Mouse (Mus musculus) ovary, postnatal 10 days (tissue): Measurements from ENCODE around the gene Lmtk3.
A peak's percentile ranks its signal among the peaks of the same experiment; 100 is the strongest.

Experiments used
- DNase-seq: peaks from one replicate; pipeline ENCODE4 v3.0.0; 2022; ENCODE audit warnings: low spot score

Gene Lmtk3

DNA sequence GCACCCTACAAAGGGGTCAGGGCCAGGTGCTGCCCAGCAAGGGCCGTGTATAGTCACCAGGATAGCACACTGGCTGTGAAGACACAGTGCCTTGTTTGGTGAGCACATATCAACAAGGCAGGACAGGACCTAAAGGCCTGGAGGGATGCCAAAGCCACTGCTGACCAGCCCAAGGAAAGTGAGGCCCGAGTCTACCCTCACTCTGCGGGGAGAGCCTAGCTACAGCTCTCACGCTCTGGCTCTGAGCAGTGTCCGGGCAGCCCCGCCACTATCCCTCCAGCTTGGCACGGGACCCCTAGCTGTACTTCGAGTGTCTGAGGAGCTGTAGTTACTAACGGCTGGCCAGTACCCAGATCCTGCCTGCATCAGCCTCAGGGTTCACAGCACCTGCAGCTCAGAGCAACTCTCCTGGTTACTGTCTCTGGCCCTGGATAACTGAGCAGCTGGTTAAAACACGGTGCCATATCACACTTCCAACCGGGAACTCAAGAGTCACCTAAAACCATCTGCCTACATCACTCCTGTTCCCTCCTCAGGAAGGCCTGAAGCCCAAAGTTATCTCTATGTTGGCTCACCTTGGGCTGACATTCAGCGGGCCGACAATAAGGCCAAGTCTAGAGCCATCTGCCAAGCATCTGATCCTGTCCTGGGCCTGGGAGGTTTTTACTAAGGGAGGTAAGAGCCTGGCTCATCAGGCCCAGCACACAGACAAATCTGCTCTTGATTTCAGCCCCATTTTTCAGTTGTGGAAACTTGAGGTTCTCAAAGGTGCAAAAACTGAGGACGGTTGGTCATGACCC, 25.9 kb downstream of the Lmtk3 start:
- DNase-seq = no peak

- DNase-seq = no peak
Measured at GRCm38 (mm10) chr7:45812921-45813320, 29.4 kb downstream of the Lmtk3 start.

DNA sequence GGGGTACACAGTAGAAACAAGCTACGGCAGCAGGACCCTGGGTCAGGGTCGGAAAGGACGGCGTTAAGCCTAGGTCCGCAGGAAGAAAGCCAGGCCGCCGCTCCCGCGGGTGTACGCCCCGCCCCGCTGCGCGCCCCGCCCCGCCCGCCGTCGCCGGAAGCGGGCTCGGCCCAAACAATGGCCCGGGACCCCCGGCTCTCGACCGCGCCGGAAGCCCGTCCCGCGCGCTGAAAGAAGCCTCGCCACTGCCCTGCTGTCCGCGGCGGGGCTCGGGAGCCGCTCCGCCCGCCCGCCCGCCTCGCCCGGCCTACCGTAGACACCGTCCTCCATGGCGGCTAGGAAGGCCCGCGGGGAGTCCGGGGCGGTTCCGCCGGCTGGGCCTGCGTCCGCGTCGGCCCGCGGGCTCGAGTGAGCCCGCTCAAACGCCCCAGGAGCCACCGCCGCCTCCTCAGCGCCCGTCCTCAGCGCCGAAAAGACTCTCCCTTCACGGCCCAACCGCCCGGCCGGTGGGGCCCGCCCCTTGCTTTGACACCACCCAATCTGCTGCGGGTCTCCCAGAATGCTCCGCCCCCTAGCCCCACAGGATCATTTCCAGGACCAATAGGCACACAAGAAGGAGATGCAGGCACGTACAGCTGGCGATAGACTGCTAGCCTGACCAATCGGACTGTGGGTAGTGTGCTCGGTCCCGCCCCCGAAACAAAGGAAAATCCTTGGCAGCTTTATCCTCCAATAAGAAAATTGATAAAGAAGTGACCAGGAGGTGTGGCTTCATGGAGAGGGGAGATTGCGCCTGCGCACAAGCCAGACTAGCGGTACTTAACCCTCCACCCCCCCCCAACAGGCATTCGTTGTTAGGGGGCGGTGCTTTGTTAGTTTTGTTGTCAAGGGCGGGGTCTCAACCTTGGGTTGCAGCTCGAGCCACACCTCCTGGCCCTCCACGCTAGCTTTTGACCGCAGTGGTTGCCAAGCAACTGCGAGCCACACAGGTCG, 30.5 kb downstream of the Lmtk3 start, which contains the start of gene Cyth2:
Cyth2 (minus strand) TSS at position 795 of the 993 bp plus-strand sequence.
- DNase-seq = peak; percentile 96

- DNase-seq = no peak
Measured at GRCm38 (mm10) chr7:45814841-45815240, 31.3 kb downstream of the Lmtk3 start.

DNA sequence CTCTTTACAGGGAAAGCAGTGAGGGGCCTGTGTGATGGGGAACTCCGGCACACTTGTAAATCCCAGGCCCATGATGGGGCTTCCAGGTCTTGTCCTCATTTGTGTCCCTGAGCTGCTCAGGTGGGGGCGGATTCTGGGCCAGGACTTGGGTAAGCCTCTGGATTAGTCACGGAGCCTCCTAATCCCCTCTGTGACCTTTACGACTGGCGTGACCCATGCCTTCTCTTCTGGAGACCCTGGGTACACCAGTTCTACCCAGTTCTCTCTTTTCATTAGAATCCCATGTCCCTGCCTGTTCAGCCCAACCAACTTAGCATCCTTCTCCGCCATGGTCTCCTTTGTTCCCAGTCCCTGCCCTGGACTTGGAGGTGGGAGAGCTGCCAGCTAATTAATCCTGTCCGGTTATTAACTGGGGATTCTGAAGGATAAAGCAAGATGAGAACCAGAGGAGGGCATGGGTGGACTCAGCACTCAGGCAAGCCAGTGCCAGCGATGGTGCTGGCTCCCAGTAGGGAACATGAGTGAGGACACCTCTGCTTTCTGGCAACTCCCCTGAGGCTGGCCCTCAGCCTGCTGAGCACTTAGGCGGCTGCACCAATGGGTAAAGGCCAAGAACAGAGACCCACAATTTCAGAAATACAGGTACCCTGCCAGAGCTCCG, 31.9 kb downstream of the Lmtk3 start:
- no peak for DNase-seq

- DNase-seq = no peak
Measured at GRCm38 (mm10) chr7:45815984-45816351, 32.4 kb downstream of the Lmtk3 start.

DNA sequence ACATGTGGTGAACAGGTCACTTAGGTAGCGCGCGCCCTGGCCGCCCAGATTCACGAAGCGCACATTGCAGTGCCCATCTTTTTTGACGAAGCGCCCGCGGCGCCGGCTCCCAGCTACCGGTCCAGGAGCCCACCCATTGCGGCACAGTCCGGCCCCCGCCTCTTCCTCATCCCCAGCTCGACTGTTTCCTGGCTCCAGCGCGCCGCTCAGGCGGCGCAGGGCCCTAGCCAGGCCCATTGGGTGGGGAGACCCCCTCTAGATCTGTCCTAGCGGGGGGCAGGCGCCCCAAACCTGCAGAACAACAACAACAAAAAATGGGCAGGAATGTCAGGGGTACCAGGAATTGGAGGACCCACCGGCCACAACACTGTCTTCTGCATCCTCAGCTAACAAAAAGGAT, 36.3 kb downstream of the Lmtk3 start:
- no peak for DNase-seq

DNA sequence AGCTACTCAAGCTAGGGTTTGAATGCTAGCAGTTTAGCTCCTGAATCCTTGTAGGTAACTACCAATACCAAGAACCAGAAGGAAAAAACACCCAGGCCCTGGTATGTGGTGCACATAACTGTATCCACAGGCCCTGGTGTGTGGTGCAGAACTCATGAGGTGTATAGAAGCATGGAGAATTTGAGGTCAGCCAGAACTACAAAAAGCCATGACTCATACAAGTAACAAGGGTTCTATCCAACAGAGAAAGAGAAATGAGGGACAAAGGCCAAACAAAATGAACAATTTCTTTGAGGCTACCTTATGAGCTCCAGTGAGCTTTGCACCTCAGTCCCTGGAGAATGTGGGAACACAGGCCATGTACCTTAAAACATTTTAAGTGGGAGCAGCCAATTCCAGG, 37.4 kb downstream of the Lmtk3 start:
- DNase-seq = no peak

DNA sequence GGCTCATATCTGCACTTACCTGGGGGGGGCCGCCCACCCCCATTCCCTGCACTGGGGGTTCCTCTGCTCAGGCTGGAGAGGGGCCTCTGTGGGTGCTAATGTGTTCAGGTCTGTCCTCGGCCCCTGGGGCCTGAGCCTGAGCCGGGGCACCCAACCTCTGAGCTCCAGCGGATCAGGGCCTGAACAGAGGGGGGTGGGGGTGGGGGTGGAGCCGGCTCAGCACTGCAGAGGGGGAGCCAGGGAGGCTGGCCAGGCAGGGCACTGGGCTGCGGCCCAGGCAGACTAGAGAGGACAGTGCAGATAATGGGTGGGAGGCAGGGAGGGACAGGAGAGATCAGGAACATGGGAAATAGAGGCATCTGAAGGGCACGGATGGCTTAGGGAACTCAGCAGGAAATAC, 41.1 kb downstream of the Lmtk3 start, which contains the start of gene Kcnj14:
Kcnj14 (minus strand) TSS at position 185 of the 400 bp plus-strand sequence.
- DNase-seq = no peak

- no peak for DNase-seq
Measured at GRCm38 (mm10) chr7:45826631-45827030, 43.1 kb downstream of the Lmtk3 start.

- peak; percentile 63 for DNase-seq
Measured at GRCm38 (mm10) chr7:45830427-45831127, 47.0 kb downstream of the Lmtk3 start, which contains the start of gene Grwd1. Grwd1 (minus strand) TSS chr7:45830944.

GRCm38 (mm10) chr7:45831128-45831525, 47.6 kb downstream of the Lmtk3 start:
- DNase-seq = no peak

DNA sequence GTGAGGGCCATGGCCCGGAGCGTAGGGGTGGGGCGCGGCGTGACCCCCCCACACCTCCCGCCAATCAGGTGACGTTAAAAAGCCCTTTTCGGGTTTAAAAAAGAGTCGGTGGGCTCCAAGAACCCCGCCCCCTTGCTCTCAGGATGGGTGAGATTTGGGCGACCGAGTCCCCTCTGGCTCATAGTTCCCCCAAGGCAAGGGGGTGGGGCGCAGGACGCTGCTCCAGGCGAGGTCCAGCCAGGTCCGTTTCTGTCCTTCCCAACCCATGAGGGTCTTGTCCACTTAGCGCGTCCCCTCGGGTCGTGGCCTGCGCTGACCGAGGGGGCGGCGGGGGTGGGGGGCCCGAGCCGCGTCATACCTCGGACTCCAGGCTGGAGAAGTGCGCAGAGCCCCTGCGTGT, 48.9 kb downstream of the Lmtk3 start:
- DNase-seq = no peak

DNA sequence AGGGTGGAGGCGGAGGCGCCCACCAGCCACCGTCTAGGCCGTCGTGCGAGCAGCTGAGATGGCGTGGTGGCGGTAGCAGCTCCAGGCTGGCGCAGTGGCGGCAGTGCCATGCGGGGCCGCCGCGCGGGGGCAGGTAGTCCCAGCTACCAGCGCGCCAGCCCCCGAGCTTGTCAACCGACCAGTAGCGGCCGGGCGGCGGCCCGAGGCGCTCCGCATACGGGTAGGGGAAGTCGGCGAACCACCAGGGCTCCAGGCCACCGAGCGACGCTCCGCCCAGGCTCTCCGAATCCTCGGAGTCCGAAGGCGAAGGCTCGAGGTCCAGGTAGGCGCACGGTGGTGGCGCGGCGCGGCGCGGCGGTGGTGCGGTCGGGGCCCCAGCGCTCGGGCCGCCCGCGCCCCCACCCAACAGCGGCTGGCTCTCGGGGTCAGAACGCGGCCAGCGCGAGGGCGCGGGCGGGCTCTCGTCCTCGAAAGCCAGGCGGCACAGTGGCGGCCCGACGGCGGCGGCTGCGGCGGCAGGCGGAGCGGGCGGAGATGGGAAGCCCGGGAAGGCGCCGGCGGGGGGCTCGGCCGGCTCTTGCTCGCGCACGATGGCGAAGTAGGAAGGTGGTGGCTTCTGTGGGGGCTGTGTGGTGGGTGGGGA, 49.7 kb downstream of the Lmtk3 start:
- DNase-seq = no peak

GRCm38 (mm10) chr7:45833924-45834323, 50.4 kb downstream of the Lmtk3 start:
- no peak for DNase-seq

GRCm38 (mm10) chr7:45842950-45843744, 59.6 kb downstream of the Lmtk3 start:
- DNase-seq = no peak

DNA sequence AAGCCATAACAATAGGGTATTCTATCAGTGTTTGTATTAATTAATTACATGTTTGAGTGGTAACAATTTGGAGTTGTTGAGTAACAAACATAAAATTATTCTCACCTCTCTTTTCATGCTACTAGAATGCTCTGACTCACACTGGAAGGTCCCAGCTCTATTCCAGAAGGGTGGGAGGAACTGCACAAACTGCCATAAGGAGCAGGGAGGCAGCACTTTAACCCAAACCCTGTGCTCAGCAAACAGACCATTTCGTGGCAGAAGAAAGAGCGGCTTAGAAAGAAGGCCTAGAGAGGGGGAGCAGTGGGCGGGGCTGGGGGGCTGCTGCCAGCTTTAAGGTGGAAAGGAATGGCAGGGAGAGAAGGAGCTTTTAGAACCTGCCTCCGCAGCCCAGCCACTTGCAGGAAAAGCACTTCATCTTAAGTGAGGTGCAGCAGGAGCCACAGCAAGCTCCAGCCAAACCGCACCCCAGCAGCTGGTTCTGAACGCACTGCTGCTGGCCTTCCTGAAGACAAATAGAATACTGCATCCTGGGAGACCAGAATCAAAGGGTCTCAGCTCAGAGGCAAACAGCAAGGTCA, 65.0 kb downstream of the Lmtk3 start:
- no peak for DNase-seq

DNA sequence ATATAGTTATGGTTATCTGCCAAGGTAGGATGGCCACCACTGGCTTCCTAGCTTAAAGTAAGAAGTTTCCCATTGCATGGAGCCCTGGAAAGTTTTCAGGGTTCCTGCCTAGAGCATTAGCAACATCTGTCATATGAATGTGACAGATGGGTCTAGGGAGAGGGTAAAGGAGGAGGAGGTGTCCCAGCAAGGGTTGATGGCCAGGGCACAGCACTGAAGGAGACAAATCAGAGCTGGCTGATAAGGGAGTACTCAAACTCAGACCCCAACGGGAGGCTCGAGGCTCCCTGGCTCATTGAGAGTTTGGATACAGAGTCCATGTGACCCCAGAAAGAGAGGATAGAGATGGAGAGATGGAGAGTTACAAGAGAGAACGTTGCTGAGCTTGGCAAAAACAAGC, 67.1 kb downstream of the Lmtk3 start:
- DNase-seq = no peak

DNA sequence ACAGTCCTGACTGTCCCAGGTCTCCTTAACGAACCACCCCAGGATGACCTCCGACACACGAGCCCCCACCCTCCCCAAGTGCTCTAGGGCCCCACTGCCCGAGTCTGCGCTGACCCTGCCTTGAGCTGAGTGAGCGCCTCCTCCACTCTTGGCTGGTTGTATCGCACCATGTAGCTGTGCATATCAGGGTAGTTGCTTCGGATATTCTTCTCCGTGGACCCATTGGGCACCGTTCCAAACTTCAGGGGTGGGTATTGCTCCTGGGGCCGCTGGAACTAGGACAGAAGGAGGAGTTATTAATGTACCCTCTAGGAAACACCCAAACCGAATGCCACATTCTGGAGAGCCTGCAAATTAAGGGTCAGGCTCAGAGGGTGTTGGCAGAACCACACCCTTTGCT, 69.6 kb downstream of the Lmtk3 start:
- no peak for DNase-seq
